Mouse (Mus musculus) ovary, adult 10 weeks (tissue): ENCODE data around the gene Sephs2. TPM values are rescaled to one million over a fixed set of nuclear protein-coding genes. Genes with fewer than 3 reads are reported as not detected.

Experiments
- polyA plus RNA-seq: library from polyadenylated mRNA; stranded (reverse); fragments of 350-450 nt; fragmentation: Illumina TruSeq; extraction: RNeasy Lipid Tissue Mini Kit (QIAGEN cat#74804); gene quantifications from one replicate; pipeline ENCODE4 v1.2.3, GENCODE M21; 2014

The Sephs2 gene
- 23.0 TPM for polyA plus RNA-seq

DNA sequence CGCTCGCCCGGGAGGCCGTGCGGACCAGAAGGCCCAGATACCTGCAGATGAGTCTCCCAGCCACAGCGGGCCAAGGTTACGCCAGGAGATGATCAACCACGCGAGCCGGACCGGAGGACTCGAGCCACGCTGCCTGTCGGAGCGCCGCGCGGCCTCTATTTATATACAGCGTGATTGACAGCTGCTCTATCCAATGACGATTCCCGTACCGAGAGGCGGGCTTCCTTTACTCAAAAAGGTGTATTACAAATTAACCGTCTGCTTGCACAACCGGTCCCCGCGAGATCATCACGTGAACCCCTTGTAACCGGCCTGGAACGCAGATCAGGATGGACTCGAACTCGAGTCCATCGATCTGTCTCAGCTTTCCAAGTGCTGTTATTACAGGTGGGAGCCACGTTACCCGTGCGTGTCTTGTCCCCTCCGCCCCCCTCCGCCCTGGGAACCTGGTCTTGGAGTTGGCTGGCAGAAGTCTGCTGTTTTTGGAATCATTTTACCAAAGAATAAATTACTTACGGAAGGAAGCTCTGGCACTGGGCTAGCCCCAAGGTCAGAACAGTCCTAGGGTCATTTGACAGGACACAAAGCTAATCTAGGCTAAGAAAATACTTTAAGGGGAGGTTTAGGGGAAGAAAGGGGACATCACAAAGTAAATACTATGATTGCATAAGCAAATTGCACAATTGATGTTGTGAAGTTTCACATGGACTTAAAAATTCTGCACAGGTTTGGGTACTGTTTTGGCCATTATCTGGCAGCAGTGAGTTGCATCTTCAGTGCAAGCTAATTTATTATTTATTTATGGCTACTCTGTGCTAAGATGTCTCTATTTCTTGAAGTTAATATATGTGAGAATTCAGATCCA is at the start of gene Sephs2:
TSS of gene Sephs2 (minus strand) at position 131 of the 865 bp plus-strand sequence.

DNA sequence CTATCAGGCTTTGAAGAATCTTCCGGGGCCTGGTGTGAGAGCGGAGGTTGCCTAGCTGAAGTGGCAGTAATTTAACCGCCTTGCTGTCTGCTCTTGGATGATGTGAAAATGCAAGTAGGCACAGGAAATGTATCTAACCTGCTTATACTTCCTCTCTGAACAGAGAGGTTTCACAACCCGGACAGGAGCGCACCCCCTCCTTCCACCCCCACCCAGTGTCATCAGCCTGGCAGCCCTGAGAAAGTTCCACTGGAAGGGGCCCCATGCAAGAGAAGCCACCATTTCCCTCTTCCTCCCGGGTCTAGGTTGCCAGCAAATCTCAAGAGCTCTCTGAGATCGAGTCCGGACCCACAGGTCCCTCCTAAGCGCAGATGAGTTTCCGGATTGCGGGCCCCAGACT is 22.2 kb upstream of the Sephs2 start, which contains the start of gene Itgal:
TSS of gene Itgal (plus strand) at position 163 of the 400 bp plus-strand sequence.

DNA sequence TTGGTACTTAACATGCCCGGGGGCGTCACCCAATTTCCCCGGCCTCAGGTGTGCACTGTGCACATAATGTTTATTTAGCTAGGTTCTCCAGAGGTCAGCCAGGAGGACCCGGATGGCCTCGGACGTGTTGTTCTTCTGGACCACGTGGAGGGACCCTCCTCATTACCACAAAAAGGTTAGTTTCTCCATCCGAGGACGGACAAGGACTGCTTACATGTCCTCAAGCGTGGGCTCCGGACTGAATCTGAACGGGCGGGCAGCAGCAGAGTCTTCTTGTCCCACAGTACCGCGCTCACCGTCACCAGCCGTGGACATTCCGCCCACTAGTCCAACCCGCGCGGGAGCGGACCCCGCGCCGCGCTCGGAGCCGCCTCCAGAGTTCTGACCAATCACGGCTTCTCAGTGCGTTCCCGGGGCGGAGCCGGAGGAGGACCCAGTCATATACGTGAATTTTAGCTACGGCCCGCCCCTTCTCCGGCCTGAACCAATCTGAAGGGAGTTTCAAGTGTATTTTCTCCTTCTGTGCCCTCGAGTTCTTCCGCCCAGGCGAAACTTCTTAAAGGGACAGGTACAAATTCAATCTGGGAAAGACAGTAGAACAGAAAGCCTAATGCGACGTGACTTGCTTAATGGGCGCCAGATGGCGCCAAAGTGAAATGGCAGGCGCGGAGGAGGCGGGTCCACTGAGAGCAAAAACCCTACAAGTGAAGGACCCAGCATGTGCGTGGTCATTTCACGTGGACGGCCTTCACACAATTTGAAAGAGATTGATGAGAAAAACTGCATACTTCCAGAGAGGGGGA is 13.3 kb downstream of the Sephs2 start, which contains the start of gene Dctpp1:
TSS of gene Dctpp1 (minus strand) at position 401 of the 803 bp plus-strand sequence.

DNA sequence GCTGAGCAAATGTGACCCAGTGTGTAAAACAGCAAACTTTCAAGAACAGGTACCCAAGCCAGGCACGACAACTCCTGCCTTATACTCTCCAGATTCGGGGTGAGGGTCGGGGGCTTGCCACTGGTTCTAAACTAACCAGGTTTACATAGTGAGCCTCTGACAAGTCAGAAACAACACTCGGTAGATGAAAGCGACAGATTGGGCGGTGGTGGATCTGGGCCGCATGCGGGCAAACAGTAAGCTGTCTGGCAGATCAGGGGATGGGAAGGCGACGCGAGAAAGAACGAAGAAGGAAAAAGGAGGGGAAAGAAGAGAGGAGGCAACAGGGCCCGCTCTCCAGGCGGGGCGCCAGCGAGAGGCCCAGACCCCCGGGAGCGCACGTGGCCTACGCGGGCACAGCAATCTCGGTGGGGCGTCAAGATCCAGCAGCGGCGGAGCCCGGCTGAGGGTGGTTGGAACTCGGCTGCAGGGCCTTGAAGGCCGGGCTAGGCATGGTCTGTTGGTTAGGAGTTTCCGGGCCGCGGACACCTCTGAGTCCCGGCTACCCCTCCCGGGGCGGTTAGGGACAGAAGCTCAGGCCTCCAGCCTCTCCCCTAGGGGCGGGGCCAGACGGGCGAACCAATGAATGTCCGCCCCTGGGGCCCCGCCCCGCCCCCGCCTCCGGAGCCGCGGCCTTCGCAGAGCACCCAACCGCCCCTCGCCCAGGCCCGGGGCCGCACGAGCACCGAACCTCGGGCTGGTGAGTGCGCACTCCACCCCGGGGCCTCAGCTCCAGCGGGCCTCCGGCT is 29.8 kb downstream of the Sephs2 start, which contains the start of gene Zfp771:
TSS of gene Zfp771 (plus strand) at position 405 of the 788 bp plus-strand sequence.

DNA sequence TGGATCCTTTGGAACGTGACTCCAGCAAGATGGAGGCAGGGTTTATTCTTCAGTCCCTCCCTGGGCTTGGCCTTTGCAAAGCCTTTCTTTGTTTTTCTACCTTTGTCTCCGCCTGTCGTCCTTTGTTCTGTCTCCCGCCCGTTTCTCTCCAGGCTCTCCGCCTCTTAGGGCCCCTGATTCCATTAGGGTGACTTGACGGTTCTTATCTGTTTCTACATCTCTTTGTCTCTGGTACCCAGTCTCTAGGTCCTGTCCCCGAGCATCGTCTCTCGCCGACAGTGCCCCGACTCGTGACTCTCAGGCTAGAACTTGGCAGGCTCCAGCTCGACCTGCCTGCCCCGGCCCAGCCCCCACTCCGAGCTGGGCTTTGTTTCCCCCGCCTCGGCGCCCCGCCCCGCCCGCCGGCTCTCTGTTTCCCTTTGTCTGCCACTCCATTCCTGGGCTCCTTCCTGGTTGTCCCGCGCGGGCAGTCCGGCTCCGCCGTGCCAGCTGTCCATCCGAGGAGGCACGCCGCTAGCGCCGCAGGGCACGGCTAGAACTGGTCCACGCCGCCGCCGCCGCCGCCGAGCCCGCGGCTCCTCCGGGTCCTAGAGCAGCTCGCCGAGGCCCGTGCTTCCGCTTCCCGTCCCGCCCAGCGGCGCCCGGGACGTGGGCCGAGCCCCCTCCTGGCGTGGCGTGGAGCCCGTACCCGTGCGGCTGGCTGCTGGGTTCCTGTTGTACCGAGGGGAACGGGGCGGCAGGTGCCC is 41.1 kb downstream of the Sephs2 start, which contains the start of the genes Zfp553 and Sept1:
TSS of gene Zfp553 (plus strand) at position 440 of the 746 bp plus-strand sequence.
TSS of gene Sept1 (minus strand) at position 509 of the 746 bp plus-strand sequence.

Other genes starting within 250 kb of the Sephs2 start
- gene Maz, start 247.0 kb downstream of the Sephs2 start, polyA plus RNA-seq: 33.1 TPM
- 6.0 TPM for gene Kif22, start 231.6 kb downstream of the Sephs2 start, polyA plus RNA-seq
- gene Zg16, start 186.7 kb downstream of the Sephs2 start, polyA plus RNA-seq: 5.4 TPM
- gene AI467606, start 182.7 kb downstream of the Sephs2 start, polyA plus RNA-seq: 2.9 TPM
- 0.71 TPM for gene Qprt, start 151.8 kb downstream of the Sephs2 start, polyA plus RNA-seq
- 1.1 TPM for gene Spn, start 136.2 kb downstream of the Sephs2 start, polyA plus RNA-seq
- gene Cd2bp2, start 78.0 kb downstream of the Sephs2 start, polyA plus RNA-seq: 13.1 TPM
- 3.0 TPM for gene Tbc1d10b, start 65.6 kb downstream of the Sephs2 start, polyA plus RNA-seq
- gene Mylpf, start 65.2 kb downstream of the Sephs2 start, polyA plus RNA-seq: not detected
- 3.2 TPM for gene Zfp553, start 41.0 kb downstream of the Sephs2 start, polyA plus RNA-seq
- 1.4 TPM for gene Sept1, start 40.9 kb downstream of the Sephs2 start, polyA plus RNA-seq
- not detected for gene Zfp771, start 29.8 kb downstream of the Sephs2 start, polyA plus RNA-seq
- not detected for gene Dctpp1, start 13.3 kb downstream of the Sephs2 start, polyA plus RNA-seq
- 0.68 TPM for gene Itgal, start 22.2 kb upstream of the Sephs2 start, polyA plus RNA-seq
- 3.3 TPM for gene Zfp768, start 71.5 kb upstream of the Sephs2 start, polyA plus RNA-seq
- gene Zfp747, start 102.0 kb upstream of the Sephs2 start, polyA plus RNA-seq: 3.6 TPM
- gene 9130019O22Rik, start 113.1 kb upstream of the Sephs2 start, polyA plus RNA-seq: 2.4 TPM
- gene E430018J23Rik, start 119.6 kb upstream of the Sephs2 start, polyA plus RNA-seq: 1.1 TPM
- 4.1 TPM for gene Zfp764, start 132.8 kb upstream of the Sephs2 start, polyA plus RNA-seq
- gene Zfp688, start 148.0 kb upstream of the Sephs2 start, polyA plus RNA-seq: 0.86 TPM
- 3.1 TPM for gene Zfp689, start 175.1 kb upstream of the Sephs2 start, polyA plus RNA-seq
- gene Prr14, start 185.6 kb upstream of the Sephs2 start, polyA plus RNA-seq: 18.0 TPM
- 7.7 TPM for gene Fbrs, start 205.1 kb upstream of the Sephs2 start, polyA plus RNA-seq
- 11.4 TPM for gene Srcap, start 237.9 kb upstream of the Sephs2 start, polyA plus RNA-seq
- gene Gm42715, start 245.5 kb upstream of the Sephs2 start, polyA plus RNA-seq: 6.7 TPM